Mouse (Mus musculus) midbrain, embryonic 11.5 days (tissue): ENCODE measurements around the gene Sh3bp1. TPM values are rescaled to one million over a fixed set of nuclear protein-coding genes. Genes with fewer than 3 reads are reported as not detected.
"Not testable (repeated sequence)": the region's sequence is repeated elsewhere in the genome, so short reads cannot be mapped to it uniquely, and the experiment has no call there.

Source experiments
- ATAC-seq: fragments of 200-750 bp; cut with Nextera tagmentation; 2 replicates; pipeline ENCODE4 v1.8.0; 2017; ENCODE audit warnings: moderate TSS enrichment, moderate library complexity; ENCODE audit not compliant: low FRiP score
- DNase-seq: peaks from one replicate; pipeline ENCODE4 v3.0.0; 2015; ENCODE audit warnings: low spot score; ENCODE audit errors: missing footprints
- H3K27ac ChIP-seq: fragments of 300-500 bp; sonication (generic); 2 replicates; pipeline ENCODE4 v1.5.1; 2014; ENCODE audit warnings: low read depth, low read length
- H3K27me3 ChIP-seq: fragments of 300-500 bp; sonication (generic); 2 replicates; pipeline ENCODE4 v1.6.1; 2014; ENCODE audit warnings: mild to moderate bottlenecking, low read length, moderate library complexity, mixed read lengths; ENCODE audit not compliant: control insufficient read depth, insufficient read depth
- H3K36me3 ChIP-seq: fragments of 300-500 bp; sonication (generic); 2 replicates; pipeline ENCODE4 v1.6.1; 2014; ENCODE audit warnings: mild to moderate bottlenecking, low read length, moderate library complexity, mixed read lengths; ENCODE audit not compliant: control insufficient read depth, insufficient read depth
- H3K4me1 ChIP-seq: fragments of 300-500 bp; sonication (generic); 2 replicates; pipeline ENCODE4 v1.6.1; 2014; ENCODE audit warnings: low read length; ENCODE audit not compliant: control insufficient read depth, insufficient read depth
- H3K4me2 ChIP-seq: fragments of 300-500 bp; sonication (generic); 2 replicates; pipeline ENCODE4 v1.6.1; 2014; ENCODE audit warnings: mild to moderate bottlenecking, moderate library complexity
- H3K4me3 ChIP-seq: fragments of 300-500 bp; sonication (generic); 2 replicates; pipeline ENCODE4 v1.5.1; 2014; ENCODE audit warnings: low read depth, low read length
- H3K9ac ChIP-seq: fragments of 300-500 bp; sonication (generic); 2 replicates; pipeline ENCODE4 v1.6.1; 2014; ENCODE audit warnings: low read length
- H3K9me3 ChIP-seq: fragments of 300-500 bp; sonication (generic); 2 replicates; pipeline ENCODE4 v1.6.1; 2016; ENCODE audit warnings: low read length; ENCODE audit not compliant: control insufficient read depth
- WGBS: fragments of 180-500 bp; shearing (Covaris S2); extraction: QIAGEN DNeasy Blood & Tissue Kit; methylation state at CpG from one replicate; pipeline ENCODE4 v1.1.7; 2014; 5-methylcytosine and 5-hydroxymethylcytosine counted together
- polyA plus RNA-seq: library from polyadenylated mRNA; unstranded; fragments of >200 nt; fragmentation: Nextera tagmentation; extraction: Ambion mirVana; gene quantifications from 2 replicates; pipeline ENCODE4 v1.2.1, GENCODE M21; 2014

Gene Sh3bp1
- polyA plus RNA-seq, 1 experiment from 2014 or later, result 9.1 TPM

- no peak overlapping the region for H3K27ac ChIP-seq
- H3K9ac ChIP-seq, result 0 out of 2 replicates have a peak overlapping the region, but pooled peaks have one; percentile 88
- H3K4me1 ChIP-seq, result peaks cover 19% of the 10 kb centered on the region
- no peak for DNase-seq
- no peak overlapping the region for H3K4me3 ChIP-seq
- 86% methylated on average over 5 of the region's 5 CpGs for WGBS
- no peak for ATAC-seq
- H3K4me2 ChIP-seq, result no peak overlapping the region
- no peaks in the 10 kb centered on the region for H3K36me3 ChIP-seq
- H3K9me3 ChIP-seq, result no peaks in the 10 kb centered on the region
- no peaks in the 10 kb centered on the region for H3K27me3 ChIP-seq
Measured at GRCm38 (mm10) chr15:78875537-78875936, 24.0 kb upstream of the Sh3bp1 start.

- Histone ChIP-seq H3K4me1 (peaks cover 19% of the 10 kb centered on the region), H3K4me2 (peak overlapping the region; percentile 84), H3K9me3 (no peaks in the 10 kb centered on the region), H3K27ac (peak overlapping the region; percentile 98), H3K9ac (peak overlapping the region; percentile 88), H3K27me3 (no peaks in the 10 kb centered on the region), H3K36me3 (peaks cover 4% of the 10 kb centered on the region; the same call in 1 of the 2 replicates), H3K4me3 (peak overlapping the region; percentile 75)
- DNase-seq (peak; percentile 98), ATAC-seq (no peak)
- WGBS, result 4% methylated on average over 17 of the region's 17 CpGs
Measured at GRCm38 (mm10) chr15:78876258-78876696, 23.3 kb upstream of the Sh3bp1 start.

- H3K4me2 ChIP-seq, result peak within 1 kb of the TSS; percentile 84
- WGBS, result under 1% methylated on average over 73 of the region's 95 CpGs
- H3K9ac ChIP-seq, result peak within 1 kb of the TSS; percentile 88
- H3K4me3 ChIP-seq, result peak within 1 kb of the TSS; percentile 75
- no peaks in the 10 kb centered on the region for H3K27me3 ChIP-seq
- ATAC-seq (peak; percentile 93), DNase-seq (peak; percentile 99)
- no peaks in the 10 kb centered on the region for H3K9me3 ChIP-seq
- H3K4me1 ChIP-seq, result peaks cover 19% of the 10 kb centered on the region
- H3K36me3 ChIP-seq, result peaks cover 6% of the 10 kb centered on the region; the same call in 1 of the 2 replicates
- peak within 1 kb of the TSS; percentile 98 for H3K27ac ChIP-seq
Measured at GRCm38 (mm10) chr15:78876991-78877809, 22.4 kb upstream of the Sh3bp1 start, which contains the start of gene Gga1. Gga1 (plus strand) TSS chr15:78877190.

- H3K4me3 ChIP-seq, result peak overlapping the region; percentile 75
- WGBS, result 2% methylated on average over 17 of the region's 17 CpGs
- H3K4me2 ChIP-seq, result peak overlapping the region; percentile 84
- H3K27me3 ChIP-seq, result no peaks in the 10 kb centered on the region
- no peak for DNase-seq
- peaks cover 8% of the 10 kb centered on the region; the same call in 1 of the 2 replicates for H3K36me3 ChIP-seq
- H3K27ac ChIP-seq, result peak overlapping the region; percentile 98
- peaks cover 19% of the 10 kb centered on the region for H3K4me1 ChIP-seq
- ATAC-seq, result no peak
- no peaks in the 10 kb centered on the region for H3K9me3 ChIP-seq
- H3K9ac ChIP-seq, result peak overlapping the region; percentile 88
Measured at GRCm38 (mm10) chr15:78877810-78878390, 21.7 kb upstream of the Sh3bp1 start.

- H3K27me3 ChIP-seq, H3K9me3 ChIP-seq, H3K9ac ChIP-seq, H3K4me3 ChIP-seq, H3K4me2 ChIP-seq, H3K27ac ChIP-seq, DNase-seq, ATAC-seq: not testable (repeated sequence)
- WGBS, result 77% methylated on average over 7 of the region's 7 CpGs
- Histone ChIP-seq H3K36me3 (peaks cover 16% of the 10 kb centered on the region), H3K4me1 (peaks cover 18% of the 10 kb centered on the region)
Measured at GRCm38 (mm10) chr15:78878792-78879516, 20.6 kb upstream of the Sh3bp1 start.

- no peak overlapping the region for H3K4me3 ChIP-seq
- no peak for DNase-seq
- ATAC-seq, result no peak
- peaks cover 22% of the 10 kb centered on the region for H3K36me3 ChIP-seq
- H3K4me1 ChIP-seq, result peaks cover 17% of the 10 kb centered on the region
- no peaks in the 10 kb centered on the region for H3K27me3 ChIP-seq
- no peak overlapping the region for H3K4me2 ChIP-seq
- WGBS, result 95% methylated on average over 8 of the region's 8 CpGs
- H3K9ac ChIP-seq, result no peak overlapping the region
- H3K27ac ChIP-seq, result no peak overlapping the region
- no peaks in the 10 kb centered on the region for H3K9me3 ChIP-seq
Measured at GRCm38 (mm10) chr15:78880432-78880831, 19.1 kb upstream of the Sh3bp1 start.

GRCm38 (mm10) chr15:78881828-78882227 lies 17.7 kb upstream of the Sh3bp1 start:
- peaks cover 30% of the 10 kb centered on the region for H3K36me3 ChIP-seq
- H3K27ac ChIP-seq, result no peak overlapping the region
- no peak overlapping the region for H3K9ac ChIP-seq
- peaks cover 8% of the 10 kb centered on the region for H3K4me1 ChIP-seq
- no peak overlapping the region for H3K4me2 ChIP-seq
- no peak overlapping the region for H3K4me3 ChIP-seq
- ATAC-seq, result no peak
- no peak for DNase-seq
- no peaks in the 10 kb centered on the region for H3K27me3 ChIP-seq
- no peaks in the 10 kb centered on the region for H3K9me3 ChIP-seq
- 93% methylated on average over 3 of the region's 3 CpGs for WGBS

GRCm38 (mm10) chr15:78889401-78889853 lies 10.1 kb upstream of the Sh3bp1 start:
- Histone ChIP-seq H3K27ac (no peak overlapping the region), H3K4me1 (peaks cover 9% of the 10 kb centered on the region; the same call in 1 of the 2 replicates), H3K4me3 (no peak overlapping the region), H3K9ac (peak overlapping the region; percentile 6; the same call in 1 of the 2 replicates), H3K4me2 (no peak overlapping the region), H3K27me3 (no peaks in the 10 kb centered on the region), H3K36me3 (peaks cover 22% of the 10 kb centered on the region), H3K9me3 (no peaks in the 10 kb centered on the region)
- 15% methylated on average over 13 of the region's 13 CpGs for WGBS
- ATAC-seq (0 out of 2 replicates have a peak, but pooled peaks have one; percentile 19), DNase-seq (no peak)
